Mouse (Mus musculus) layer of hippocampus, adult 6 months (tissue): ENCODE measurements around the gene Prex1. TPM values are rescaled to one million over a fixed set of nuclear protein-coding genes. Genes with fewer than 3 reads are reported as not detected.

ENCODE experiments used
- long read RNA-seq, 2 experiments: library from polyadenylated mRNA; unstranded; transcript quantifications; one replicate each; pipeline ENCODE4 v2.0.0; 2019 to 2020
- polyA plus RNA-seq: library from polyadenylated mRNA; unstranded; fragments of <200 nt; fragmentation: Nextera tagmentation; gene quantifications from 2 replicates; pipeline ENCODE4 v1.2.3, GENCODE M21; 2021

Gene Prex1
- 14.4 and 14.8 TPM in 2 replicates for polyA plus RNA-seq
- long read RNA-seq, experiment 1, partial matches to known transcripts: 35 of 37 reads
- long read RNA-seq, experiment 1, other reads (novel, unspliced or antisense): 1 of 37 reads
- long read RNA-seq, experiment 2, full-length matches to known transcripts: 14 of 44 reads
- long read RNA-seq, experiment 2, partial matches to known transcripts: 20 of 44 reads
- long read RNA-seq, experiment 2, other reads (novel, unspliced or antisense): 10 of 44 reads

GRCm38 (mm10) chr2:166713690-166714426 is at the start of gene Prex1:
Gene Prex1, minus strand, starts transcription at chr2:166713832.

Other genes starting within 250 kb of the Prex1 start
- gene Trp53rkb, start 78.7 kb upstream of the Prex1 start, polyA plus RNA-seq: 3.1 and 3.2 TPM in 2 replicates
- gene Arfgef2, start 91.8 kb upstream of the Prex1 start, polyA plus RNA-seq: 5.9 and 6.5 TPM in 2 replicates
- gene Cse1l, start 192.2 kb upstream of the Prex1 start, polyA plus RNA-seq: 21.6 and 21.8 TPM in 2 replicates